Mouse (Mus musculus) right cerebral cortex, postnatal 36 days (tissue): ENCODE data around the gene Wap.

Experiments used
- DNase-seq, 2 experiments: peaks; one replicate each; pipeline ENCODE4 v3.0.0; 2022; ENCODE audit warnings: low spot score in 2 of 2, mixed read lengths in 1 of 2

Gene Wap

GRCm38 (mm10) chr11:6597523-6597922 lies 40.9 kb downstream of the Wap start:
- DNase-seq: no peak

GRCm38 (mm10) chr11:6596616-6597015 lies 41.8 kb downstream of the Wap start:
- DNase-seq: no peak

- DNase-seq: no peak
These were observed 42.2 kb downstream of the Wap start for GRCm38 (mm10) chr11:6596205-6596604.

GRCm38 (mm10) chr11:6595339-6595738 lies 43.1 kb downstream of the Wap start:
- no peak for DNase-seq

GRCm38 (mm10) chr11:6594845-6595244 lies 43.6 kb downstream of the Wap start:
- no peak for DNase-seq

- DNase-seq: no peak
These were observed 45.0 kb downstream of the Wap start for GRCm38 (mm10) chr11:6593406-6593805.

GRCm38 (mm10) chr11:6590933-6591675 lies 47.3 kb downstream of the Wap start:
- DNase-seq: no peak

GRCm38 (mm10) chr11:6589838-6590237 lies 48.6 kb downstream of the Wap start:
- no peak for DNase-seq

- no peak for DNase-seq
These were observed 50.1 kb downstream of the Wap start for GRCm38 (mm10) chr11:6588295-6588694.

- DNase-seq: no peak
These were observed 51.0 kb downstream of the Wap start for GRCm38 (mm10) chr11:6587249-6587940.

- no peak for DNase-seq
These were observed 51.8 kb downstream of the Wap start for GRCm38 (mm10) chr11:6586660-6587059.

- no peak for DNase-seq
These were observed 52.7 kb downstream of the Wap start for GRCm38 (mm10) chr11:6585748-6586147.
